Mouse (Mus musculus) A20 (cell line): ENCODE measurements around the gene Ksr1.

Experiments used
- DNase-seq: peaks from one replicate; pipeline ENCODE4 v3.0.0-alpha.2; 2011; ENCODE audit warnings: low read depth, low spot score

Gene Ksr1

GRCm38 (mm10) chr11:79066191-79066530, 80.0 kb downstream of the Ksr1 start:
- no peak for DNase-seq

GRCm38 (mm10) chr11:79065463-79066190, 80.6 kb downstream of the Ksr1 start:
- DNase-seq: no peak

GRCm38 (mm10) chr11:79064311-79064710, 81.9 kb downstream of the Ksr1 start:
- peak; percentile 32 for DNase-seq

- DNase-seq: no peak
Observed at GRCm38 (mm10) chr11:79063616-79064015, 82.6 kb downstream of the Ksr1 start.

- no peak for DNase-seq
Observed at GRCm38 (mm10) chr11:79062897-79063296, 83.3 kb downstream of the Ksr1 start.

GRCm38 (mm10) chr11:79061839-79062238, 84.4 kb downstream of the Ksr1 start:
- DNase-seq: no peak

- peak; percentile 58 for DNase-seq
Observed at GRCm38 (mm10) chr11:79059850-79060249, 86.4 kb downstream of the Ksr1 start.

GRCm38 (mm10) chr11:79059062-79059461, 87.1 kb downstream of the Ksr1 start:
- no peak for DNase-seq

- DNase-seq: no peak
Observed at GRCm38 (mm10) chr11:79058610-79059009, 87.6 kb downstream of the Ksr1 start.

GRCm38 (mm10) chr11:79057809-79058208, 88.4 kb downstream of the Ksr1 start:
- no peak for DNase-seq

GRCm38 (mm10) chr11:79056891-79057290, 89.3 kb downstream of the Ksr1 start:
- DNase-seq: no peak

GRCm38 (mm10) chr11:79056027-79056426, 90.2 kb downstream of the Ksr1 start:
- DNase-seq: no peak

- no peak for DNase-seq
Observed at GRCm38 (mm10) chr11:79055161-79055560, 91.0 kb downstream of the Ksr1 start.

GRCm38 (mm10) chr11:79054161-79055152, 91.8 kb downstream of the Ksr1 start:
- no peak for DNase-seq

- DNase-seq: no peak
Observed at GRCm38 (mm10) chr11:79053437-79053836, 92.8 kb downstream of the Ksr1 start.

GRCm38 (mm10) chr11:79052769-79053168, 93.4 kb downstream of the Ksr1 start:
- DNase-seq: no peak

GRCm38 (mm10) chr11:79051522-79051921, 94.7 kb downstream of the Ksr1 start:
- no peak for DNase-seq

- DNase-seq: no peak
Observed at GRCm38 (mm10) chr11:79050781-79051507, 95.3 kb downstream of the Ksr1 start.

GRCm38 (mm10) chr11:79048906-79049305, 97.3 kb downstream of the Ksr1 start:
- DNase-seq: peak; percentile 9

- DNase-seq: no peak
Observed at GRCm38 (mm10) chr11:79047180-79047727, 99.0 kb downstream of the Ksr1 start.

GRCm38 (mm10) chr11:79046561-79047155, 99.5 kb downstream of the Ksr1 start:
- DNase-seq: no peak
